Mouse (Mus musculus) limb, embryonic 11.5 days (tissue): ENCODE measurements around the gene Gpr108. TPM values are rescaled to one million over a fixed set of nuclear protein-coding genes. Genes with fewer than 3 reads are reported as not detected.

Source experiments
- ATAC-seq: fragments of 200-750 bp; cut with Nextera tagmentation; 2 replicates; pipeline ENCODE4 v1.8.0; 2017; ENCODE audit warnings: low read depth; ENCODE audit not compliant: insufficient number of reproducible peaks, low FRiP score, low TSS enrichment
- DNase-seq: peaks from one replicate; pipeline ENCODE4 v3.0.0-alpha.2; 2015; ENCODE audit warnings: low spot score
- H3K27ac ChIP-seq: fragments of 300-500 bp; sonication (generic); replicated peaks from 2 replicates; pipeline ENCODE4 v1.5.1; 2014; ENCODE audit warnings: low read depth, mild to moderate bottlenecking, low read length
- H3K27me3 ChIP-seq: fragments of 300-500 bp; sonication (generic); 2 replicates; pipeline ENCODE4 v1.6.1; 2014; ENCODE audit warnings: mild to moderate bottlenecking, low read length, mixed read lengths; ENCODE audit not compliant: control insufficient read depth, insufficient read depth
- H3K36me3 ChIP-seq: fragments of 300-500 bp; sonication (generic); 2 replicates; pipeline ENCODE4 v1.6.1; 2014; ENCODE audit warnings: mild to moderate bottlenecking, low read length, moderate library complexity, mixed read lengths; ENCODE audit not compliant: control insufficient read depth, insufficient read depth
- H3K4me1 ChIP-seq: fragments of 300-500 bp; sonication (generic); 2 replicates; pipeline ENCODE4 v1.6.1; 2014; ENCODE audit warnings: low read length, mixed read lengths; ENCODE audit not compliant: control insufficient read depth, insufficient read depth
- H3K4me2 ChIP-seq: fragments of 300-500 bp; sonication (generic); 2 replicates; pipeline ENCODE4 v1.6.1; 2014; ENCODE audit warnings: low read depth, mild to moderate bottlenecking, moderate library complexity; ENCODE audit not compliant: severe bottlenecking
- H3K4me3 ChIP-seq: fragments of 300-500 bp; sonication (generic); 2 replicates; pipeline ENCODE4 v1.5.1; 2014; ENCODE audit warnings: low read depth, low read length
- H3K9ac ChIP-seq: fragments of 300-500 bp; sonication (generic); 2 replicates; pipeline ENCODE4 v1.6.1; 2014; ENCODE audit warnings: mild to moderate bottlenecking, low read length
- H3K9me3 ChIP-seq: fragments of 300-500 bp; sonication (generic); 2 replicates; pipeline ENCODE4 v1.6.1; 2016; ENCODE audit warnings: low read length; ENCODE audit not compliant: control insufficient read depth
- WGBS: fragments of 180-500 bp; shearing (Covaris S2); extraction: QIAGEN DNeasy Blood & Tissue Kit; methylation state at CpG from one replicate; pipeline ENCODE4 v1.1.7; 2014; 5-methylcytosine and 5-hydroxymethylcytosine counted together
- polyA plus RNA-seq: library from polyadenylated mRNA; unstranded; fragments of >200 nt; fragmentation: Nextera tagmentation; extraction: Ambion mirVana; gene quantifications from 2 replicates; pipeline ENCODE4 v1.2.1, GENCODE M21; 2014

The Gpr108 gene
- polyA plus RNA-seq, 1 experiment from 2014 or later: 28.2 TPM

GRCm38 (mm10) chr17:57264972-57265945, 17.0 kb upstream of the Gpr108 start:
- Histone ChIP-seq H3K27ac (no peak overlapping the region), H3K9me3 (no peaks in the 10 kb centered on the region), H3K9ac (no peak overlapping the region), H3K4me1 (no peaks in the 10 kb centered on the region), H3K36me3 (0 out of 2 replicates have a peak, but pooled peaks cover 7% of the 10 kb centered on the region), H3K4me3 (no peak overlapping the region), H3K4me2 (peak overlapping the region; percentile 29; the same call in 1 of the 2 replicates), H3K27me3 (no peaks in the 10 kb centered on the region)
- WGBS: 25% methylated on average over 21 of the region's 22 CpGs
- DNase-seq (peak; percentile 38), ATAC-seq (peak; percentile 55; the same call in 1 of the 2 replicates)

DNA sequence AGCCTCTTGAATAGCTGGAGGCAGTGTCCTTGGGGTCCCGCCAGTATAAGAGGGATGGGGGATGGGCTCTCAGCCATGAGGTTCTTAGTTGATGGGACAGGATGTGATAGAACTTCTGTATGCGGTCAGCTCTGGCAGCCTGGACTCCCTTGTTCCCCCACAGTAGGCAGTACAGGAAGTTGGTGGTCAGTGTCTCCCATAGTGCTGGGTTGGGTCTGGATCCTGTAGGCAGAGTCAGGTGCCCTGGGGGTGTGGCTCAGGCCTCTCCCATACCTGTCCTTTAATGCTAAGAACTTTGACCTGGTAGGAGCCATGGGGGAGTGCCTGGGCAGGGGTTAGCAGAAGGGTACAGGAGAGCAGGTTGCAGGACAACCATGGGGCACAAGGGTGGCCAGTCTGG, 15.9 kb upstream of the Gpr108 start:
- Histone ChIP-seq H3K4me3 (no peak overlapping the region), H3K36me3 (peaks cover 7% of the 10 kb centered on the region; the same call in 1 of the 2 replicates), H3K27me3 (no peaks in the 10 kb centered on the region), H3K9me3 (no peaks in the 10 kb centered on the region), H3K4me2 (no peak overlapping the region), H3K9ac (no peak overlapping the region), H3K27ac (no peak overlapping the region), H3K4me1 (no peaks in the 10 kb centered on the region)
- DNase-seq: no peak
- ATAC-seq: no peak
- 85% methylated on average over 2 of the region's 2 CpGs for WGBS

DNA sequence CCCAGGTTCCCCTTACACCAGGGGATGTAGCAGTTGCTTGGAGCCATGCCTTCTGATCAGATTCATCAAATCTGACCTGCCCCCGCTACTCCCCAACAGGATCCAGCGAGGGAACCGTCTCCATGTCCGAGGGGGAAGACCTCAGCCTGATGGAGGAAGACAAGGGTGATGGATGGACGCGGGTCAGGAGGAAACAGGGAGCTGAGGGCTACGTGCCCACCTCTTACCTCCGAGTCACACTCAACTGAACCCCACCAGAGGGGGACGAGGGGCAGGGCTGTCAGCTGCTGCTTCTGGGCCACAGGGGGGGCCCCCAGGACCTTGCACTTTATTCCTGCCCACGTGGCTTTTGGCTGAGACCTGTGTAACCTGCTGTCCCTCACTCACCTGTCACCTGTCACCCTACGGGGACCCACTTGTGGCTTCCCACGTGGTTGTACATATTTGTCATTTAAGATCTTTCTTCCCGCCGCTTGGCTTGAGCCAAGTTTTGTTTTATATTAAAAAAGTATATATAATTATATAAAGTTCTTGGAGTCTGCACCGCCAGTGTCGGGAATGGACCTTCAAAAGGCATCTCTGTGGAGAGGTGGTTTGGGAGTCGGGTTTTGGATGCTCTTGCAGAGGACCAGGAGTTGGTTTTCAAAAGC, 14.8 kb upstream of the Gpr108 start:
- Histone ChIP-seq H3K36me3 (peaks cover 7% of the 10 kb centered on the region; the same call in 1 of the 2 replicates), H3K4me3 (no peak overlapping the region), H3K27ac (no peak overlapping the region), H3K4me2 (no peak overlapping the region), H3K9me3 (no peaks in the 10 kb centered on the region), H3K9ac (no peak overlapping the region), H3K4me1 (no peaks in the 10 kb centered on the region), H3K27me3 (no peaks in the 10 kb centered on the region)
- WGBS: 91% methylated on average over 17 of the region's 17 CpGs
- no peak for DNase-seq
- no peak for ATAC-seq

- H3K9ac ChIP-seq: no peak overlapping the region
- no peak for ATAC-seq
- no peaks in the 10 kb centered on the region for H3K9me3 ChIP-seq
- H3K27me3 ChIP-seq: no peaks in the 10 kb centered on the region
- WGBS: 46% methylated on average over 1 of the region's 1 CpGs
- H3K4me3 ChIP-seq: no peak overlapping the region
- H3K27ac ChIP-seq: no peak overlapping the region
- no peak for DNase-seq
- no peak overlapping the region for H3K4me2 ChIP-seq
- no peaks in the 10 kb centered on the region for H3K4me1 ChIP-seq
- H3K36me3 ChIP-seq: peaks cover 7% of the 10 kb centered on the region; the same call in 1 of the 2 replicates
These were observed 13.6 kb upstream of the Gpr108 start for GRCm38 (mm10) chr17:57261796-57262195.

GRCm38 (mm10) chr17:57261286-57261685, 13.0 kb upstream of the Gpr108 start:
- DNase-seq: no peak
- no peaks in the 10 kb centered on the region for H3K9me3 ChIP-seq
- H3K4me3 ChIP-seq: no peak overlapping the region
- no peaks in the 10 kb centered on the region for H3K27me3 ChIP-seq
- H3K4me2 ChIP-seq: no peak overlapping the region
- 94% methylated on average over 4 of the region's 4 CpGs for WGBS
- no peak overlapping the region for H3K27ac ChIP-seq
- H3K9ac ChIP-seq: no peak overlapping the region
- H3K4me1 ChIP-seq: no peaks in the 10 kb centered on the region
- peaks cover 7% of the 10 kb centered on the region; the same call in 1 of the 2 replicates for H3K36me3 ChIP-seq
- no peak for ATAC-seq

DNA sequence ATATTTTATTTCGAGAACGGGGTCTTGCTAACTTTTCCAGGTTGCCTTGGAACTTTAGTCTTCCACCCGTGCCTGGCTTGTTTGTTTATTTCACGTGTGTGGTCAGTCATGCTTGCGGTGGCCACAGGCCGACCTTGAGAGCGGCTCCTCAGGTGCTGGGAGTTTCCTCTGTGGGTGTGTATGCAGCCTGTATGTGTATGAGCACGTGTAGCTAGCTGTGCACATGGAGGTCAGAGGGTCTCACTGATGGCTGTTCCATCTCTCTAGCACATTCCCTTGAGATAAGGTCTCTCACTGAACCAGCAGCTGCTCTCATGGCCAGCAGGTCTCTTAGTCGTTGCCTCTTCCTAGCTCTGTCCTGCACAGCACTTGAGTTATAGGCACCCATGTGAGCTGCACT, 12.1 kb upstream of the Gpr108 start:
- Histone ChIP-seq H3K4me3 (no peak overlapping the region), H3K9me3 (no peaks in the 10 kb centered on the region), H3K9ac (no peak overlapping the region), H3K4me1 (no peaks in the 10 kb centered on the region), H3K27me3 (no peaks in the 10 kb centered on the region), H3K27ac (no peak overlapping the region), H3K4me2 (no peak overlapping the region), H3K36me3 (peaks cover 7% of the 10 kb centered on the region; the same call in 1 of the 2 replicates)
- DNase-seq (no peak), ATAC-seq (no peak)
- 93% methylated on average over 9 of the region's 9 CpGs for WGBS

DNA sequence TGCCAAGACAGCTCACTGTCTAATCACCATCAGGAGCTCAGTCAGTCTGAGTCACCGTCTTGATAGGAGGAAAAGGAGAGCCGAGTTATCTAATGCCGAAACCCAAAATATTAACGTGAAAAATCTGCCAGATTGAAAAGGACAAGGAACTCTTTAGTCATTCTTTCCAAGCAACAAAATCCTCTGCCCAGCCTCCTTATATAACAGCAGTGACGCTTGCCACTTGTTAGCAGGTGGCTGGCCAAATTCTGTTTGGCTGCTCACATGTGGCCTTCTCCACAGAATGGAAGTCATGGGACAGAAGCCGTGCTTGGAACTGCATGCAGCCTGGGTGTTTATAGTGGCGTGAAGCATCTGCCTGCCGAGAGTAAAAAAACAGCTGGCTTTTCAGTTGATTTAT, 11.5 kb upstream of the Gpr108 start:
- Histone ChIP-seq H3K27ac (no peak overlapping the region), H3K36me3 (peaks cover 8% of the 10 kb centered on the region; the same call in 1 of the 2 replicates), H3K27me3 (no peaks in the 10 kb centered on the region), H3K4me2 (no peak overlapping the region), H3K9me3 (no peaks in the 10 kb centered on the region), H3K4me1 (no peaks in the 10 kb centered on the region), H3K4me3 (no peak overlapping the region), H3K9ac (no peak overlapping the region)
- ATAC-seq: no peak
- DNase-seq: no peak
- WGBS: 94% methylated on average over 8 of the region's 8 CpGs

DNA sequence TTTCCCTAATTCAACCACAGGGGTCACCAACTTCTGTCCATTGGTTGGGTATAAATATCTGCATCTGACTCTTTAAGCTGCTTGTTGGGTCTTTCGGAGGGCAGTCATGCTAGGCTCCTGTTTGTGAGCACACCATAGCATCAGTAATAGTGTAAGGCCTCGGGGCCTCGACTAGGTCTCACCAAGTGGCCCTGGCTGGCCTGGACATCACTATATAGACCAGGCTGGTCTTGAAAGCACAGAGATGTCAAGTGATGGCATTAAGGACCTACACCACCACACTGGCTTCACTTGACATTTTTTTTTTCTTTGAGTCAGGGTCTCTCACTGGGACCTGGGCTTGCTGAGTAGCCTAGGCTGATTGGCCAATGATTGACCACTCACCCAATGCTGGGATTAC, 9.9 kb upstream of the Gpr108 start:
- H3K4me3 ChIP-seq: no peak overlapping the region
- no peak overlapping the region for H3K9ac ChIP-seq
- no peak overlapping the region for H3K27ac ChIP-seq
- no peaks in the 10 kb centered on the region for H3K4me1 ChIP-seq
- WGBS: 93% methylated on average over 3 of the region's 3 CpGs
- H3K9me3 ChIP-seq: no peaks in the 10 kb centered on the region
- H3K36me3 ChIP-seq: peaks cover 10% of the 10 kb centered on the region; the same call in 1 of the 2 replicates
- no peak for DNase-seq
- no peak for ATAC-seq
- H3K27me3 ChIP-seq: no peaks in the 10 kb centered on the region
- H3K4me2 ChIP-seq: no peak overlapping the region
